Mouse (Mus musculus) lung, adult 18-20 months (tissue): ENCODE measurements around the gene Zdhhc6.

ENCODE experiments used
- DNase-seq, 2 experiments: peaks; one replicate each; pipeline ENCODE4 v3.0.0; 2022; ENCODE audit warnings: mixed read lengths in 2 of 2

The Zdhhc6 gene

DNA sequence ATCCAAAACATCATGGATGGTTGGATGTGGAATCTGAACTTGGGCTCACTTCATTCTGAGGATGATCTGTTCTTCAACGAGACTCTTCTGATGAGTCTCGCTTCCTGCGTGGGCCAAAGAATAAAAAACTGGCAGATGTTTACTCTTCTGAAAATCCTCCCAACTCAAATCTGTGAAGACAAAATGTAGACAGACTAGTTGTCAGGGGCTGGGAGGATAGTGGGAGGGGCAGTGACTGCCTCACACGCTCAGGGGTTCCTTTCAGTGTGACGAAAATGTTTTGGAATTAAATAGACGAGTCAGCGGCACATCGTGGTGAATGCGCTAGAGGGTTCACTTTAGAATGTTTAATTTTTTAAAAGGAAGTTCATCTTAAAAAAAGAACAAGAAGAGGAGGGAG, 59.7 kb downstream of the Zdhhc6 start:
- DNase-seq = no peak

DNA sequence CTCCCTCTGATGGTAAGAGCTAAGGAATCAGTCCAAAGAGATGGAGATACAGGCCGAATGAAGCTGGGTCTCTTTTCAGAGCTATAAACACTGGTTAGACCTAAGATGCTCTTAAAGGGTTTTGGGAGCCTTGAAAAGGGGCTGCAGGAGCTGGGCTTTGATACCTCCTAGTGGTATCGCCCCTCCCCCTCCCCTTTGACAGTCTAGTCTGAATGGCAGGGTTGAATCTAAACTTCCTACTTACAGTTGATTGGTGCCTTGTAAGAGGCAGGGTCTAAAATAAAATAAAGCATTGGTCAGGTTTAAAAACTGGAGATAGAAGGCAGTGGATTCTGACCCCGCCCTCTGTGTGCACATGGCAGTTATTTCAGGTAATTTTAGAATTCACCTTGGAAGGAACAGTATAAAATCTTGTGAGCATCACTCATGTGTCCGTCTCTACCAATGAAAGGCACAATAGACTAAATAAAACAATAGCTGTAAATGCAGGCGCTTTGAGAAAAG, 61.3 kb downstream of the Zdhhc6 start:
- DNase-seq = no peak

DNA sequence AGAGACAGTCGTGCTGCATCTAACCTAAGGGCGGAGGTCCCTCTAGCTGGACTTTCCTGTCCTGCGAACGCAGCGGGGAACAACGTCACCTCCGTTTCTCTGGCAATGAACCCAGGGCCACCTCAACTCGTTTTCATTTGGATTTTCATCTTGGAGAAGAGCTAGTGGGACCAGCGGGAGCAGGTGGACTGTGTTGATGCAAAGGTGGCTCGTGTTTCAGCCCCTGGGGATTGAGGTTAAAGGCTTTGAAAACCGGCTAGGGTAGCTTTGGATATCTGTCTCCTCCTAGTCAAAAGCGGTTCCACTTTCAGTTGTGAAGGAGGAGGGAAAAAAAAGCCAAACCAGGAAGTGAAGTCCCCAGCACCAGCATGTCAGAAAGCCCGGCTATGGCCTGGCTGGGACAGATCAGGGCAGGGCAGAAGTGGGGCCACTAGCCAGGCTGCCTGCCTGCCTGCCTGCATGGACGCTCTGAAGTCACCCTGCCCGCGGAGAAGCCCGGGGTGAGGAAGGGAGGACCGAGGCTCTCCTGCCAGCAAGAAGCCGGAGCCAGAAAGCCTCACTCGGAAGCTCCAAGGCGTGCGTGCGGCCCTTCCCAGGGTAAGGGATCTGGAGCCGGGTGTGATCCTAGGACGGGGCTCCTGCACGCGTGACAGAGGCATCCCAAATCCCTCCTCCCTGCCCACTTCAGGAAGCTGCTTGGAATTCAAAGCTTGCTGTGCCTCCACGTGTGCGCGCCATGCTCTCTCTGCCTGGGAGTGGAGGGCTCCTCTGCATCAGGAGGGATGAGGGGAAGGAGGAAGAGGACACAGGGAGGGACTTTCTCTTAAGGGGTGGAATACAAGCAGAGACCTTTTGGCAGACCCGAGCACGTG, 62.0 kb downstream of the Zdhhc6 start:
- DNase-seq = peak; percentile 72 to 78

DNA sequence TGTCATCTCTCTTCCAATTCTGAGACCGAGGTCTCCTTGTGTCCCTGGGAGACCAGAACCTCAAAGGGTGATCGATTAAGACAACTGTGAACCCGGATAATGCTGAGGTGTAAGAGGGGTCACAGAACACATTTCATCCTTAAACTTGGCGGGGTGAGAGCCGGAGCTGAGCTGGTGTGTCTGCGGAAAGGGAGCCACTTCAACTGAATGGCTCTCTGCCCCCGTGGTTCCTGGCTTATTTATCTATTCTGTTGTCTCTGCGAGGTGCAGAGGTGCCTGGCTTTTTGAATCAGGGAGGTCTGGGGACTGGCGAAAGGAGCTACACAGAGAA, 62.6 kb downstream of the Zdhhc6 start:
- DNase-seq = no peak

DNA sequence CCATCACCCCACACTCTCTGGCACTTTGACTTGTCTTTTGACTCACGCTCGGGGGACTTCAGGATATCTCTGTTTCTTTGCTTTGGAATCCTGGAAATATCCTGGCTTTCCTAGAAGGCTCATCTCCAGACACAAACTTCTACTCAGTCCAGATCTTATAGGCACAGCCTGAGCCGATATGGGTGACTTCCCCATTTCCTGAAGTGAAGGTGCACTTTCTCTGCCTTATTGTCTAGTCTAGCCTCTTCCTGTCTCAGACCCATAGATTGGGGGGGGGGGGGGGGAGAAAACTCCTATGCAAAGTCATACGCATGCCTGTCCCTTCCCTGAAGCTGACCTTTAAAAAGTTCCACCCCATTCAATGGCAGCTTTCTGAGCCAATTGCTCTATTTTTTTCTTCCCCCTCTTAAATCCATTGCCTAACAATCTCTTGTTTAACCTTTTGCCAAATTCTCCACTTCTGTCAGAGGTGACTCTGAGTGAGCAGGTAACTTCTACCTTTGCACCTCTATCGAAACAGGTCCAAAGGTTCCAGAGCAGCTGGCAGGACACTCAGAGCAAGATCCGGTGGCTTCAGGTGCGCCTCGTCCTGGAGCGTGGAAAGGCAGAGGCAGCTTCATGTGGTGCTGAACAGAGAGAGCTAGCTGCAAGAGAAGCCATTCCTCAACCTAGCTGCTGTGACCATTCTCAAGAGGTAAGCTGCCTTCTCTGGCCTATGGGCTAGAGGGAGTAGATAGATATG, 64.3 kb downstream of the Zdhhc6 start, which contains the start of gene Acsl5:
Gene Acsl5 (plus strand): TSS at position 556 of the 742 bp plus-strand sequence.
- DNase-seq = no peak

DNA sequence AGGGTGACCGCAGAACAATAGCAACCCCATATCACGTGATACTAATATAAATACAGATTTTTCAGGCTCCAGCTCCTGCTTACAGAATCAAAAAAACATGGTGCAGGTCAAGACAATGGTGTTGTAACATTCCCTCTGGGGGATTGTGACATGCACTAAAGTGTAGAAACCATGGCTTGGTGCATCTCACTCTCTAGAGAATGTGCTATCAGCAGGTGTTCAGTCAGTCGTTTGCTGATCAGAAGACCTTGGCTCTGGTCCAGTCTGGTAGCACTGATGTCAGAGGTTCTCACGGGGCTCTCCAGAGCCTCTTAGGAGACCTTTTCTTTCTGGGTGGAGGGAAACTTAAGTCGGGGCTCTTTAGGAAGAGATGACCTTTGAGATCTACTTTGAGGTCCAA, 65.4 kb downstream of the Zdhhc6 start:
- DNase-seq = peak in 1 of 2 experiments; percentile 28

DNA sequence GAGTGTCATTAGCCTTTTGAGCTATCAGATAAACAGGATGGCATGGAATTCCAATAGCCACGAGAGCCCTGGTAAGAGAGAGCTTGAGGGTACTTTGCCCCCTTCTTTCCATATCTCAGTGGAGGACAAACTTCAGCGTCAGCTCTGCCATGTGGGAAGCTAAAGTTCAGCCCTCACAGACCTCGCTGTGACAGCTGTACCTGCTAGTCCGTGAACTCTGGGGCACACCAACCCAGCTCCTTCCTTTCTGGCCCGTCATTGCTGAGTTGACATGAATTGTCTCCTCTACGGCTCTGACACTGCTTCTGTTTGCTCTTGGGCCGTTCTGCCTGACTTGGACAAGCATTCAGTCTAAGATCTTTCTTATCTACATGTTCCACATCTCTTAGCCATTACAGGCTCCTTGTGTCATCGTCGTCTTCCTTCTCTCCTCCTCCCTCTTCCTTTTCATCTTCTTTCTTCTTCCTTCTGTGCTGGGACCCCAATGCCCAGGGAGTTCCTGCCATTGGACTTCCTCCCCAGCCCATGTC, 67.8 kb downstream of the Zdhhc6 start:
- no peak for DNase-seq

DNA sequence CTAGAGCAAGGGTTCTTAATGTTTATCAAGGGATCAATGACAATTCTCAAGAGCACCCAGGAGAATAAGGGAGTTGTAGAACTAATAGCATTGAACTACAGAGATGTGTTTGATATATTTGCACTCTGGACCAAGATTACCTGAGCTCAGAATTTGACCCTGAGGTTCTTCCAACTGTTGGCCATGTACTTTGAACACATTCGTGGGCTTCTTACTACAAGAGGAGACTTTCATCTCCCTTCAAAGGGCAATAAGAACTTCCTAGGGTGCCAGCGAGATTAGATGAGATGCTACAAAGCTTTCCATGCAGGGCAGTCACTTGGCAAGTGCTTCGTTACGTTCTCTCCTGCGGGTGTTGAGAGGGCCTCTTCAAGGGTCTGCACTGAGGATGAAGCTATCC, 68.3 kb downstream of the Zdhhc6 start:
- DNase-seq = no peak

DNA sequence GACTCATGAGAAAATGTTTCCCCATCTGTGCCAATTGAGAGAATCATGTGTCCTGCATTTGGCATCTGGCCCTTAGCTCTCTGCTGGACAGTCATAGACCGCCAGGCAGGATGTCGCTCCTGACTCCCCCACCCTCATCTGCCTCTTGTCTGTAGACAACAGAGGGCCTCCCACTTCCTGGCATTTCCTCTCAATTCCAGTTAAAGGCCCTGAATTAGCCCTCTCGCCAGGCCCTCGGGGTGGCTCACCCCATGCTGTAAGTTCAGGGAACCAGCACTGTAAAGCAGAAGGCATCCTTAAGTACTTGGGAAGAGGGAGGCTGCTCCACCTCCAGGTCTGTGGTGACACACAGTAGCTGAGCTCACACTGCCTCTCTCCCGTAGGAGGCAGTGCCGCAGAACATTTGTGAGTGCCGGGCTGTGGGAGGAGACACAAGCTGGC, 71.0 kb downstream of the Zdhhc6 start:
- DNase-seq = peak; percentile 70 to 76

DNA sequence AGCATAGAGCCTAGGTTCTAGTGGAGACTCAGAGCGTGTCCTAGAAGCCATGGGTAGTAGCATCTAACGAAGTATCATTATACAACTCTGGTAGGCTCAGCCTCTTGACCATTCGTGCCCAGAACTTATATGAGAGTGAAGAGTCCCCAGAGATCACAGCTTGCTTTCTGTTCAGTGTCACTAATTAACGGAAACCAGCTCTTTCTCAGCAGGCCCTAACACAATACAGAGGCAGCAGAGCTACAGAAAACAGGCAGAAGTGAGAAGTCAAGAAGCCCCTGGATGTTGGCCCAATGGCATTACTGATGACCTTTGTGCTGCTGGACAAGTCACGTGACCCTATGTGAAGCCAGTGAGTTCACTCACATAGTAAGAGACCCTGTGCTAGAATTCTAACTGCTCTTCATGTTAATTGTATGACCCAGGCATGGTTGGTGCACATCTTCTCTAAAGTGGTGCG, 74.6 kb downstream of the Zdhhc6 start, which contains the start of gene Gucy2g:
Gene Gucy2g (minus strand): TSS at position 51 of the 460 bp plus-strand sequence.
- DNase-seq = no peak

DNA sequence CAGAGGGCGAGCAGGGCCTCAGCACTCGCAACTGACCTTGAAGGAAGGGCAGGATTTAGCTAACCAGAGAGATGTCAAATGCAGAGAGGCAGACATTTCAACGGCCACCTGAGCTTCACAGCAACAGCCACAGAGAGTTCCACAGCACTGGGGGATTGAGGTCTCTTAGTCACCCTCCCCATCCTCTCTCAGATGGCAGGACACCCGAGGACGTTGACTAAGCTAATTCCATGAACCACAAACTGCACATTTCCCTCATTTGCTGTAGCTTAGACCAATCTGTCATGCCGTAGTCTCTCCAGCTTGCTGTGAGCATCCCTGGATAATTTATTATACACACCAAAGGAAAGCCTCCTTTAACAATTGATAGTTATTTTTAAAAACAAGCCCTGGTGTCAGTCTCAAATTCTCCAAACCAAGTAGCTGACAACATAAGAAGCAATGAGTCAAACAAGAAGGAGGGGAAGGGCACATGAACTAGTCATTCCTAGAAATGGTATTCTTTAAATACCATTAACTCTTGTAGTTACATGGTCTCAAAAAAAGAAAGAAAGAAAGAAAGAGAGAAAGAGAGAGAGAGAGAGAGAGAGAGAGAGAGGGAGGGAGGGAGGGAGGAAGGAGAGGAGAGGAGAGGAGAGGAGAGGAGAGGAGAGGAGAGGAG, 75.9 kb downstream of the Zdhhc6 start:
- DNase-seq = no peak

DNA sequence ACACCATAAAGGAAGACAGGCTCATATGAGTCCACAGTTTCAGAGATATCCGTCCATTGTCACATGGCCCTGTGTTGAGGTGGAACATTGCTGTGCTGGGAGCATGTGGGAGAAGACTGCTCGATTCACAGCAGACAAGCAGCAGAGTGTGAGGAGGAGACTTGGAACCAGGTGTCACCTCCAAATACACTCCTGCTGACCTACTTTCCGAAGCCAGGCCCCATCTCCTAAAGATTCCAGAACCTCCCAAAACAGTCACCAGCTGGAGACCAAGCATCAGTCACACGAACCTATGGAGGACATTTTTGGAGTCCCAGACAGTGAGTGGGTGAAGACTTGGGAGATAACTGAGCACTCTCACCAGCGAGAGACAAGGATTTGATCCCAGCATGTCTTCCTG, 79.3 kb downstream of the Zdhhc6 start:
- no peak for DNase-seq

DNA sequence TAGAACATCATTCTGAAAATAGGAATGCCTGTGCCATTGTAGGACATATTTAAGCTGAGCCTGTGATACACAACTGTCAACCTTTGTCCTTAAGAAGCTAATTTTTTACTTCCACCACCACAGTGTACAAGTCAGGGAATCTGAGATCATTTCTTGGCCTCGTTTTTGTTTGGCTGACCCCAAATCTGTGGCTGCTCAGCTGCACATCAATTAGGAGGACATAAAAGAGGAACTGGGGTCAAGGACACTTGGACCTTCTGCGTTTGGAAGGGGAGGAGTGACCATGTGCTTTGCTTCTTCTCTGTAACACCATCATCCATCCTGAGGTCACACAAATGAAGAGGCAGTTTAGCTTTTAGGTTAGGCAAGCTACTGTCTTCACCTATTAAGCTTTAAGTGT, 79.8 kb downstream of the Zdhhc6 start:
- no peak for DNase-seq

DNA sequence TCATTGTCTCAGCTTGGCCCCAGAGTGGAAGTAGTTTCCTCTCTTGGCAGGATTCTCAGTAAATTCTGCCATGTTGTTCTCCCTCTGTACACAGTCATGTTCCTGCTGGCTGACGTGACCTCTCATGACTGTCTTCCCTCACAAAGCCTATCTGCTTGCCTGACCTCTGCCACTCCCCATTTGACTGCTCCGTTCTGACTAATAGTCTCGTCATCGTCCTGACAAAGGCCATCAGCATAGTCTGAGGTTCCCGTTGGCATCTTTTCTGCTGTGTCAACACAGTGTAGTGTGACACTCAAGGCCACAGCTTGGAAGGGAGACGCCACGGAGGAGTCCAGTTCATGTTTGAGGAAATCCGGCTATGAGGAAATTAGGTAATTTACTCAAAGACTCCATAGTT, 83.7 kb downstream of the Zdhhc6 start:
- DNase-seq = peak; percentile 45 to 59

DNA sequence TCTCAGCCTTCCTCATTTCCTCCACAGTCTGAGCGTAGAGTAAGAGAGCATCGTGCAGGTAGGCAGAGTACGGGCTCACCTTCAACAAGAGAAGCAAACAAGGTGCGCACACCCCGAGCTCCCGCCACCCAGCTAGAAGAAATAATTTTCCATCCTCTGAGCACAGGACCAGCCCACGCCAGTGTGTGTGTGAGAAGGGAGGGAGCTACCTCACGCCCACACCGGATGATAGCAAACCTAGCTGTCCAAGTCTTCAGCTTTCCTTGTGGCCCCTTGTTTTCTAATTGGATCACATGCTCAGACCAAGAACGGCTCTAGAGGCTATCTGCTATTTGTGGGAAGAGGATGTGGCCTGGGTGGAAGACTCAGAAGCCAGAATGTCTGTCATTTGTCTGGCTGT, 84.8 kb downstream of the Zdhhc6 start:
- no peak for DNase-seq

DNA sequence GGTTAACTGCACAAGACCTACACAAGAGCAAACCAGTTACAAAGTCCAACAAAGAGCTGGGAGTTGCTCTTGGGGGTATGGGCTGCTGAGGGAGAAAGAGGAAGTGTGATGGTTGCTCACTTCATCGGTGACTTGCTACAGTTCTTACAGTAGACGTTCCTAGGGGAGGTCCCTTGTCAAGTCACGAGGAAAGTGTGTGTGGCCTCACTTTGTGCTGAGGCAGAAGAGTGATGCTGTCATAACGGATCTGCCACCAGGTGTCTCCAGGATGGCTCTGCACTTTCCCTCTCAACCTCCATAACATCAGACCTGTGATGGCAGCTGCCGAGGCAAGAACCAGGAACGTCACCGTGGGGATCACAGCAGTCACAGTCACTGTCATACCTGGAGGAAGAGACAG, 88.7 kb downstream of the Zdhhc6 start:
- DNase-seq = no peak

DNA sequence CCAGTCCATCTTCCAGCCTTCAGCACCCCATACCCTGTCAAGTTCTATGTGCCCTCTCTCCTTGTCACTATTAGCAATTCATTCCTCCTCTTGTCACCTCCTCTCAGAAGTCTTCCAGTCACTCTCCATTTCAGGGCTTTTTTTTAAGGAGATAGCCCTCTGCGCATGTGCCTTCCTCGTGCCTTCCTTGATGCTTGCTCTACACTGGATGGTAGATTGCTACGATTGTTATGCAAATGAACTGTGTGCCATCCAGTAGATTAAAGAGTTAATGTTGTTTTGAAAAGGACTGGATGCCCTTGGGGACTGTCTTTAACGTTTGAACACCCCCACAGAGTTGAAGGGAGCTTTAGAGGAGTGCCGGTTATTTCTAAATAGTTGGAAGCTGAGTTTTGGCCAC, 89.2 kb downstream of the Zdhhc6 start:
- no peak for DNase-seq

DNA sequence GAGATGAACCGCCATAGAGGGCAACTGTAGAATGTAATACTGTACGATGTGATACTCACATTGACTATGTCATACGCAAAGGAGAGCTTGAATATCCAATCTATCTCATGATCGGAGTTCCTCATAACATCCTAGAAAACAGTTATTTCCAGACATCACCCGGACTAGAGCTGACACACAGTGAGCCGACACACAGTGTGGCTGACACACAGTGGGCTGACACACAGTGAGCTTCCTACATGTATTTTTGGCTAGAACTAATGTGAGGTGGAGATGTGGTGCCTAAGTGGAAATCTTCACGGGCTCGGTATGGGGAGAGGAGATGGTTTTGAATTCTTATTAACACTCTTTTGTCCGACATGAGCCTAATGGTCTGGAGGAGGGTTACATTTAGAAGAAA, 93.6 kb downstream of the Zdhhc6 start:
- no peak for DNase-seq
